Mouse (Mus musculus) right cerebral cortex, adult 2 months (tissue): Measurements from ENCODE around the gene Mtmr2.
"Not testable (repeated sequence)": the region's sequence is repeated elsewhere in the genome, so short reads cannot be mapped to it uniquely, and the experiment has no call there.

Experiments
- DNase-seq, 2 experiments: peaks; one replicate each; pipeline ENCODE4 v3.0.0; 2021 to 2022; ENCODE audit warnings: low spot score in 2 of 2

Gene Mtmr2

GRCm38 (mm10) chr9:13748404-13748797 lies at the start of gene Mtmr2:
Mtmr2 (plus strand) TSS chr9:13748410.
- DNase-seq, result no peak

GRCm38 (mm10) chr9:13699061-13699780 lies 49.0 kb upstream of the Mtmr2 start:
- DNase-seq, result no peak

DNA sequence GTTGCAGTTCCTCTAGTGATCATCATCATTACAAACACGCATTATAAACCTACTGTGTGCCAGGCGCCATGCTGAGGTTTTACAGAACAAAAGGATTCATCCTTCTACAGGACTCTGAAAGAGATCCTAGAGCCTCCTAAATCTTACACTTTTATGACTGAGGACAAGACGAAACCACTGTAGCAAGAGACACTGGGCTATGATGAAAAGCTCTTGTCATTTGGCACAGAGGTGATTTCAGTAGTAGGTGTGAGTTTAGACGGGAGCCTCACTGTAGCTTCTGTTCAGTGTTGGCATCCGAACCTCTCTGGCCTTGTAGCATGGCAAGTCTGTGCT lies 48.5 kb upstream of the Mtmr2 start:
- no peak for DNase-seq

GRCm38 (mm10) chr9:13701773-13702172 lies 46.4 kb upstream of the Mtmr2 start:
- no peak for DNase-seq

DNA sequence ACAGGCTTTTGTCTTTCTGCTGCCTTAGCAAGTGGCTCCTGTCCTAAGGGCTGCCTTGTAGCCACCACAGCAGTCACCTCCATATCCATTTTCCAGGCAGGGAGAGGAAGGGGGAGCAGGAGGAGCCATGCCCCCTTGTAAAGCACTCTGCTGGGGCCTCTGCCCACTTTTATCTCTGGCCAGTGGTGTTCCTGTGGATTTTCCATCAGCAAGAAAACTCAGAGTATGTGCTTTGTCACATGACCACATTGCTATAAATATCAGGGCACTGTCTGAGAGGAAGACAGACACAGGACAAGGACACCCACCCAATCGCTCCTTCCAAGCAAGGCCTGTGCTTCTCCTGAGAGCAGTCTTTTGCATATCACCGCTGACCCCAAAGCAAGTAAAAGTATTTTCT lies 45.1 kb upstream of the Mtmr2 start:
- DNase-seq, result no peak

- no peak for DNase-seq
These were observed 43.3 kb upstream of the Mtmr2 start for GRCm38 (mm10) chr9:13704917-13705316.

DNA sequence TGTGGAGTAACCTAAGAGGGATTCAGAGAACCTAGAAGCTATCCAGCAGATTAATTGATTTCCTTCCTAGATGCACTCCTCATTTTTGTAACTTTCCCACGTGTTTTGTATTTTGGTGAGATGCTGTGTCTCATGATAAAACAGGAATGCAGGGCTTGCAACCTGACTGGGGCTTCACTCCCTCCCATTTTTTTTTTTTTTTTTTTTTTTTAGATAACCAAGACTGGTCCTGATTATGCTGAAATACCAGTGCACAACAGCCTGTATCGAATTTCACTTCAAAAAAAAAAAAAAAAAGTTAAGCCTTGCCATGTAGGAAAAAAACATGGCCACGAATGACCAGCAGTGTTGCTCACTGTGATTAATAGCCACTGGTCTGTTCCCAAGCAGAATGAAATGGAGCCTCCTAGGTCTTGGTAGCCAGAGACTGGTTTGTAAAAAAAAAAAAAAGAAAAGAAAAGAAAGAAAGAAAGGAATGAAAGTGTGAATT lies 41.1 kb upstream of the Mtmr2 start:
- no peak for DNase-seq

DNA sequence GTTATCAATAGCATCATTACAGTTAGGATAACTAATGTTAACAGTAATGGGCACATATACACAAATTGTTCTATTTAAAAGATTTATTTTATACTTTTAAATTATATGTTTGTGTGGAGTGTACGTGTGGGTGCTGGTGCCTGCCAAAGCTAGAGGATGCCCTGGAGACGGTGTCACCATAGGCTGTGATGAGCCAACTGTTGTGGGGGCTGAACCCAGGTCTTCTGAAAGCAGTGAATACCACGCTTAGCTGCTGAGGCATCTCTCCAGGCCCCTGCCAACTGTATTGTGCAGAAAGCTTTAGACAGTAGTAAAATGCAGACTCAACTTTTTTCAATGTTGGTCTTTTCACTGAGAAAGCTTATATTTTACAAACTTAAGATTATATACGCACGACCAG lies 38.8 kb upstream of the Mtmr2 start:
- DNase-seq, result no peak

DNA sequence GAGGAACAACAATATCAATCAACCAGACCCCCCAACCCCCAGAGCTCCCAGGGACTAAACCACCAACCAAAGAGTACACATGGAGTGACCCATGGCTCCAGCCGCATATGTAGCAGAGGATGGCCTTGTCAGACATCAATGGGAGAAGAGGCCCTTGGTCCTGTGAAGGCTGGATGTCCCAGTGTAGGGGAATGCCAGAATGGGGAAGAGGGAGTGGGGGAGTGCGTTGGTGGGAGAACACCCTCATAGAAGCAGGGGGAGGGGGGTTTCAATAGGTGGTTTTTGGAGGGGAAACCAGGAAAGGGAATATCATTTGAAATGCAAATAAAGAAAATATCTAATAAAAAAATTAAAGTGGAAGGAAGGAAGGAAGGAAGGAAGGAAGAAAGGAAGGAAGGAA lies 32.3 kb upstream of the Mtmr2 start:
- not testable (repeated sequence) for DNase-seq

DNA sequence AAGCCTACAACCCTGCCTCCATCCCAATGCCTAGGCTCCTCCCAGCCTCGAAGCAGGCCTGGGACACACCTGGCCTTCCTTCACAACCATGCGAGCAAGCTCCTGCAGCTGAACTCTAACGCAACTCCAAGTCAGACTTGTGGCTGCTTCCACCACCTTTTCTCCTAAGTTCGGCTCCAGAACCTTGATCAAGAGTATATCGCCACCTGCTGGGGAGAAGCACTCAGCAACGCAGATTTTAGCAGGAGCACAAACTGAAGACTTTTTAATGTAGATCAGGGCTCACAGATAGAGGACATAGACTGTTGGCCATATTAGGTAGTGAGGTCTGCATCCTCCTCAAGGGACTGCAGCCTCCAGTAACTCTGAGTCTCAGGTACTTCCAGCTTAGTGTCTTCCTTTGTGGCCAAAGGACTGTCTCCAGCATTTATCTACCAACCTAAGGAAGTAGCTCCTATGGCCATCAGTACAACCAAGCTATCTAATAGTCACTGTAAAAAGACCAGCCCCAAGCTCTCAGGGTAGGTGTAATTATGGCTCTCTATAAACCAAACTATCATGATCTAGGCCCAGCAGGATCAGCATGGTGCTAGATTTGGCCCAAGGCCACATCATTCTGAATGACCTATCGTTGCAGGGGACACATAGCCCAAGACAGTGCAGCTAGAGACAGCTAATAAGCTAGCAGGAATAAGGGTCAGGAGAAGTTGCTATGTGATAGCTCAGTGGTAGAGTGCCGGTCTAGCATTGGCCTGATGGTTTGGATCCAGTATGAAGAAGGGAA lies 31.7 kb upstream of the Mtmr2 start:
- peak; percentile 88 to 89 for DNase-seq

GRCm38 (mm10) chr9:13748798-13749674 lies 826 bp downstream of the Mtmr2 start:
- peak; percentile 95 to 96 for DNase-seq

DNA sequence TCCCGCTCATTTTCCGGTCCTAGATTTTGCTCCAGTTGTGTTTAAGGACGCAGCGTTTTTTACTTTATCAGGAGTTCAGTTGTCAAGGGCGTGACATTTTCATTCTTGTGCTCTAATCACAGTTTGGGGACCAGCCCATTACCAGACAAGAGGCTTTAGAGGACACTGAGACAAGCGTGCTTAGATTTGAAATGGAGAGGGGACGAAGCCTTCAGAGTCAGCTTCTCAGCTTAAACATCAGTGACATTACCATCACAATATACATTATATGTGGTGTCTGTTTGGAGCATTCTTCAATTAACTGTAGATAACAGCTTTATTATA lies 1.4 kb downstream of the Mtmr2 start:
- no peak for DNase-seq

DNA sequence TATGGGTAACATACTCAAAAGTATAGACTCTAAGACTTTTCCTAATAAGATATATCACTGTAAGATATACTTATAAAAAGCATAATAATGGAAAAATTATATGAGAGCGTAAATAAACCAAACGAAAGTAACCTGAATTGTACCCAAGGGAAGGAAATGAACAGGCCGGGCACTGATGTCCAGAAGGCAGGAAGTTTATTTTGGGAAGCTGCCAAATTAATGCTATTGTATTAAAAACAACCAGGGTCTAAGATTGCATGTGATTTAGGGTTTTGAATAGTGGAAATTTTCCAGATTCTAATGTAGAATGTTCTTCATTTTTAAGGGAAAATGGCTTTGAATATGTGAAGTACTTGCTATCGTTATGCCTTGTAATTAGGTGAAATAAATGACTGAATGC lies 4.3 kb downstream of the Mtmr2 start:
- DNase-seq, result no peak

DNA sequence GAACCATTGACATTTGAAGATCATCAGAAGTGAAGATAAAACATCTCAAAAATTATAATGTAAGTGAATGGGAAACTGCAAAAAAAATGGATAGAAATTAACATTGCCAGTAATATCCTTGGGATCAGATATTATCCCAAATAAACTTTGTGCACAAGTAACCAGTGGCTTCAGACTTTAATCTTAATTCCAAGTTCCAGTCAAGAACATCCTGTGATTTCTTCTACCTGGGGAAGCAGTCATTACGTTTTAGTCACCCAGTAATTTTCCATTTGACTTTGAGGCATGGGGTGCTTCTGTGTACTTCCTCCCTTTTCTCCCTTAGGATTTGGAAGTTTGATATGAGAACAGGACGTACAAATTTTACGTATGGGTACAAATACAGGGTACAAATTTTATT lies 12.2 kb downstream of the Mtmr2 start:
- DNase-seq, result no peak

DNA sequence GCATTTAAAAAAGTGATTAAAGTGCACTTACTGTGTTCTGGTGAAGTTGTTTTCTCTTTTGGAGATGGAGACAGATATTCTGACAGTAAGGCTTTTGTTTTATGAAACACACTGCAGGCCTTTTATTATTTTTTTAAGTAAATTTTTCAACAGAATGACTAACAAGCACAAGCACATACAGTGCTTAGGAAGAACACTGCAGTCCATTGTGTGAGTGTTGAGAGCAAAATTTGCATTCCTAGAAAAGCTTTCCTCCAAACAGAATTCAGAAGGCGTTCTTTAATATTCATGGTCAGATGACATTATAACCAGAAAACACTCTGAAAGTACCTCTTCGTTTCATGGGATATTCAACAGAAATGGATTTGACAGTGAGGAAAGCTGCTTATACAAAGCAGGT lies 17.4 kb downstream of the Mtmr2 start:
- DNase-seq, result no peak

GRCm38 (mm10) chr9:13766570-13766969 lies 18.4 kb downstream of the Mtmr2 start:
- DNase-seq, result no peak

GRCm38 (mm10) chr9:13774732-13775131 lies 26.5 kb downstream of the Mtmr2 start:
- DNase-seq, result no peak

GRCm38 (mm10) chr9:13781985-13782384 lies 33.8 kb downstream of the Mtmr2 start:
- DNase-seq, result no peak

- not testable (repeated sequence) for DNase-seq
These were observed 42.7 kb downstream of the Mtmr2 start for GRCm38 (mm10) chr9:13790864-13791263.

DNA sequence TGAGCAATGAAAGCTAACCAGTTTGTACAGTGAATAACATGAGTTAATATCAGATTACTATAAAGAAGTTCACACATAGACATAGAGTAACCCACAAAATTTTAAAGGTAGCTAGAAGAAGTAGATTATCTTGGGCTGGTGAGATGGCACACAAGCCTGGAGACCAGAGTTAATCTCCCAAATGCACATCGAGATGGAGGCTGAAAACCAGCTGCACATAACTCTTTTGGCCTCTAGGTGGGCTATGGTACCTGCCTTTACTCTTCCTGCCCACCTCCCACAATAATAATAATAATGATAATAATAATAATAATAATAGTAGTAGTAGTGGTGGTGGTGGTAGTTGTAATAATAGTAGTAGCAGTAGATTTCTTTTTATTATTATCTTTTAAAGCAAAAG lies 46.1 kb downstream of the Mtmr2 start:
- no peak for DNase-seq

GRCm38 (mm10) chr9:13794756-13795155 lies 46.5 kb downstream of the Mtmr2 start:
- no peak for DNase-seq

GRCm38 (mm10) chr9:13804480-13804879 lies 56.3 kb downstream of the Mtmr2 start:
- DNase-seq, result no peak
